8 mouse cellular contexts compared by ENCODE assay signal in the genomic region with DNA sequence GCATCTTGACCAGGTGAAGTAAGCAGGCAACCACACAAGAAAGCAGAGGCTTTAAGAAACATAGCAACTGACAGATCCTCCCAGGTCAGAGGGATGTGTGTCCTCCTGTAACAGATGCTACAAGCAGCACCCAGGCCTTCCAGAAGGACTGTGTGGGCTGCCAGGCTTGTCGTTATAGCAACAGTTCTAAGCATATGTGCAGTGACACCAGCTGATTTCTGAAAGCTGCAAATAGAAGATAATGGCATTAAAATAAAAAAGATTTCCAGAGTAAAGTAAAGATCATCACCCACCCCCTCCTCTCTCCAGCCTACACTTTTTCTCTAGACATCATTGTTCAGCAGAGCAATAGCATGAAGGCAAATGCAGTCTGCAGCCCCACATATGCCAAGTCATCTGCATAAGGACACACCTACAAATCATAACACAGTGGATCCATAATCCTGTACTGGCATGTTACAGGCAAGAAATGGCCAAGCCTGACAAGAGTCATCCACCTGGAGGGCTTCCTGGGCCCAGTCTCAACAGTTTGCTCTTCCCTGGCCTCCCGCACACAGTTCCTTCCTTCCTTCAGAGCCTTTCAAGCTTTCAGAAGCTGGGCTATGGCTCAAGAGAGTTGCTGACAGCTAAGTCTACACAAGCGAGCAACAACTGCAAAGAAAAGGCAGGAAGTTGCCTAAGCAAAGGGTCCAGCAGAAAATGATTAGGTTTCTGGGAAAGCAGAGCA.
A peak's percentile ranks its signal among the peaks of the same experiment; 100 is the strongest.
DNase-seq lines count a peak whose midpoint lies in the region; ATAC-seq and TF ChIP-seq lines count a peak whose summit lies in the region.

No protein-coding gene starts in this region.

- no peaks in the 10 kb centered on the region for H3K36me3 ChIP-seq in forebrain, embryonic 13.5 days (ENCODE audit: poor library complexity, severe bottlenecking)
- no peaks in the 10 kb centered on the region for H3K36me3 ChIP-seq in forebrain, embryonic 11.5 days (ENCODE audit: control insufficient read depth, insufficient read depth, low read length)
- peaks cover 3 to 61% of the 10 kb centered on the region in 2 experiments; a peak in 3 of 4 replicates for H3K36me3 ChIP-seq in MEL (ENCODE audit: control insufficient read depth in 1 of 2, insufficient read depth in 2 of 2, low read length in 2 of 2)
- H3K36me3 ChIP-seq in forebrain, postnatal 0 days (ENCODE audit: insufficient read depth), result no peaks in the 10 kb centered on the region
- no peaks in the 10 kb centered on the region for H3K36me3 ChIP-seq in stomach, postnatal 0 days (ENCODE audit: control insufficient read depth, insufficient read depth, low read length)

- H3K79me2 ChIP-seq in MEL (ENCODE audit: control insufficient read depth, insufficient read depth, low read length, poor library complexity), result peaks cover 57% of the 10 kb centered on the region

- H3K27me3 ChIP-seq in forebrain, embryonic 13.5 days, result no peaks in the 10 kb centered on the region
- no peaks in the 10 kb centered on the region for H3K27me3 ChIP-seq in forebrain, embryonic 11.5 days (ENCODE audit: control insufficient read depth, insufficient read depth, low read length)
- no peaks in the 10 kb centered on the region for H3K27me3 ChIP-seq in MEL (ENCODE audit: control insufficient read depth in 1 of 2, insufficient read depth in 2 of 2, low read length in 2 of 2)
- no peaks in the 10 kb centered on the region for H3K27me3 ChIP-seq in forebrain, postnatal 0 days (ENCODE audit: insufficient read depth, low read length)
- no peaks in the 10 kb centered on the region for H3K27me3 ChIP-seq in stomach, postnatal 0 days (ENCODE audit: control insufficient read depth, insufficient read depth, low read length)

- TF ChIP-seq CTCF in MEL (IDR thresholded peaks at IDR 0.05 in 2 of 3, conservative IDR thresholded peaks at IDR 0.05 in 1 of 3; ENCODE audit: control insufficient read depth in 1 of 3, insufficient read depth in 1 of 3, low read depth in 2 of 3, low read length in 3 of 3, poor library complexity in 1 of 3, severe bottlenecking in 1 of 3), result no peak
- TF ChIP-seq CTCF in forebrain, postnatal 0 days (IDR thresholded peaks at IDR 0.05; ENCODE audit: low read depth), result no peak
- TF ChIP-seq CTCF in stomach, postnatal 0 days (IDR thresholded peaks at IDR 0.05; ENCODE audit: low read depth), result no peak

- 73% methylated on average over 3 of the region's 3 CpGs for WGBS in forebrain, embryonic 13.5 days
- WGBS in forebrain, embryonic 11.5 days, result 83% methylated on average over 3 of the region's 3 CpGs
- 33% methylated on average over 3 of the region's 3 CpGs for WGBS in forebrain, postnatal 0 days
- 43% methylated on average over 3 of the region's 3 CpGs for WGBS in stomach, postnatal 0 days

- TF ChIP-seq RAD21 in MEL (IDR thresholded peaks at IDR 0.05; ENCODE audit: low read depth, low read length), result no peak

- peaks cover 43% of the 10 kb centered on the region for H3K4me1 ChIP-seq in forebrain, embryonic 13.5 days
- H3K4me1 ChIP-seq in forebrain, embryonic 11.5 days (replicated peaks; ENCODE audit: control insufficient read depth, insufficient read depth, low read length), result no peaks in the 10 kb centered on the region
- peaks cover 32 to 38% of the 10 kb centered on the region in 2 experiments for H3K4me1 ChIP-seq in MEL (ENCODE audit: control insufficient read depth in 1 of 2, insufficient read depth in 2 of 2, low read length in 2 of 2)
- H3K4me1 ChIP-seq in forebrain, postnatal 0 days (ENCODE audit: insufficient read depth), result peaks cover 23% of the 10 kb centered on the region
- H3K4me1 ChIP-seq in stomach, postnatal 0 days (replicated peaks; ENCODE audit: control insufficient read depth, insufficient read depth), result no peaks in the 10 kb centered on the region

- 0 out of 2 replicates have a peak, but pooled peaks have one; percentile 66 for ATAC-seq in forebrain, embryonic 13.5 days
- no peak for ATAC-seq in forebrain, embryonic 11.5 days (replicated peaks; ENCODE audit: low FRiP score)
- peak; percentile 89 for ATAC-seq in forebrain, postnatal 0 days
- no peak for ATAC-seq in stomach, postnatal 0 days (ENCODE audit: low FRiP score, low TSS enrichment)

- TF ChIP-seq POLR2A in MEL (IDR thresholded peaks at IDR 0.05; ENCODE audit: control insufficient read depth in 1 of 2, insufficient read depth in 1 of 2, low read depth in 1 of 2, low read length in 2 of 2, poor library complexity in 1 of 2), result no peak

- H3K9ac ChIP-seq in forebrain, embryonic 13.5 days, result no peak overlapping the region
- no peak overlapping the region for H3K9ac ChIP-seq in forebrain, embryonic 11.5 days (ENCODE audit: low read length)
- no peak overlapping the region for H3K9ac ChIP-seq in MEL (ENCODE audit: control insufficient read depth, low read depth, low read length, poor library complexity, severe bottlenecking)
- H3K9ac ChIP-seq in forebrain, postnatal 0 days, result no peak overlapping the region
- no peak overlapping the region for H3K9ac ChIP-seq in stomach, postnatal 0 days (ENCODE audit: low read length)

- H3K4me2 ChIP-seq in forebrain, embryonic 13.5 days, result no peak overlapping the region
- no peak overlapping the region for H3K4me2 ChIP-seq in forebrain, embryonic 11.5 days (ENCODE audit: low read depth, low read length, severe bottlenecking)
- peak overlapping the region; percentile 27 for H3K4me2 ChIP-seq in forebrain, postnatal 0 days (ENCODE audit: low read depth)
- no peak overlapping the region for H3K4me2 ChIP-seq in stomach, postnatal 0 days (replicated peaks; ENCODE audit: low read depth)

- H3K9me3 ChIP-seq in forebrain, embryonic 13.5 days (replicated peaks), result no peaks in the 10 kb centered on the region
- H3K9me3 ChIP-seq in forebrain, embryonic 11.5 days (ENCODE audit: control insufficient read depth, low read length), result no peaks in the 10 kb centered on the region
- H3K9me3 ChIP-seq in MEL (replicated peaks; ENCODE audit: insufficient read depth, low read length), result no peaks in the 10 kb centered on the region
- H3K9me3 ChIP-seq in forebrain, postnatal 0 days (ENCODE audit: low read length), result no peaks in the 10 kb centered on the region
- H3K9me3 ChIP-seq in stomach, postnatal 0 days (ENCODE audit: control insufficient read depth, low read length), result no peaks in the 10 kb centered on the region

- TF ChIP-seq EP300 in MEL (IDR thresholded peaks at IDR 0.05; ENCODE audit: low read depth in 1 of 2, low read length in 2 of 2), result no peak; a peak in 1 of 4 replicates
- TF ChIP-seq EP300 in stomach, postnatal 0 days (optimal IDR thresholded peaks at IDR 0.05), result no peak

- no peak overlapping the region for H3K4me3 ChIP-seq in forebrain, embryonic 13.5 days
- no peak overlapping the region for H3K4me3 ChIP-seq in forebrain, embryonic 11.5 days (ENCODE audit: low read depth, low read length)
- no peak overlapping the region for H3K4me3 ChIP-seq in MEL (ENCODE audit: control insufficient read depth in 1 of 2, insufficient read depth in 1 of 2, low read depth in 2 of 2, low read length in 2 of 2)
- H3K4me3 ChIP-seq in forebrain, postnatal 0 days (ENCODE audit: low read depth, low read length), result no peak overlapping the region
- no peak overlapping the region for H3K4me3 ChIP-seq in stomach, postnatal 0 days (ENCODE audit: low read depth, low read length)

- DNase-seq in forebrain, embryonic 11.5 days (ENCODE audit: low spot score), result no peak
- DNase-seq in MEL (ENCODE audit: low read depth, low spot score), result no peak
- DNase-seq in forebrain, postnatal 0 days, result peak; percentile 80
- DNase-seq in left cerebral cortex, adult 18-20 months (ENCODE audit: low spot score in 2 of 2), result peak; percentile 66 to 81
- DNase-seq in stomach, postnatal 0 days (ENCODE audit: low spot score), result no peak
- no peak for DNase-seq in lung, postnatal 36 days
- DNase-seq in adrenal gland, adult 2 months, result no peak

- H3K27ac ChIP-seq in forebrain, embryonic 13.5 days, result peak overlapping the region; percentile 74
- no peak overlapping the region for H3K27ac ChIP-seq in forebrain, embryonic 11.5 days (ENCODE audit: low read depth, low read length)
- peak overlapping the region; percentile 15; the same call in 1 of the 2 replicates for H3K27ac ChIP-seq in MEL (ENCODE audit: control insufficient read depth, low read depth, low read length)
- peak overlapping the region; percentile 74 for H3K27ac ChIP-seq in forebrain, postnatal 0 days (ENCODE audit: low read depth, low read length)
- peak overlapping the region; percentile 49 for H3K27ac ChIP-seq in stomach, postnatal 0 days (replicated peaks)

TF ChIP-seq in MEL, 35 proteins besides CTCF, POLR2A, EP300 and RAD21:
- TF ChIP-seq CHD1 (IDR thresholded peaks at IDR 0.05; ENCODE audit: low read depth, low read length) (no peak), MXI1 (IDR thresholded peaks at IDR 0.05; ENCODE audit: low read depth, low read length) (no peak), TAL1 (IDR thresholded peaks at IDR 0.05; ENCODE audit: low read length) (peak; percentile 54), MEF2A (IDR thresholded peaks at IDR 0.05; ENCODE audit: extremely low read depth, insufficient replicate concordance, low read depth, low read length, poor library complexity, severe bottlenecking) (no peak), TCF12 (IDR thresholded peaks at IDR 0.05; ENCODE audit: low read depth, low read length) (peak; percentile 27; the same call in 1 of the 2 replicates), GABPA (IDR thresholded peaks at IDR 0.05; ENCODE audit: low read depth, low read length) (no peak), HCFC1 (IDR thresholded peaks at IDR 0.05; ENCODE audit: low read depth, low read length) (no peak), E2F4 (IDR thresholded peaks at IDR 0.05; ENCODE audit: borderline replicate concordance, low read depth, low read length) (no peak), ZMIZ1 (IDR thresholded peaks at IDR 0.05; ENCODE audit: low read depth, low read length) (no peak), JUND (IDR thresholded peaks at IDR 0.05; ENCODE audit: low read depth, low read length) (no peak), MAZ (IDR thresholded peaks at IDR 0.05; ENCODE audit: low read depth, low read length) (no peak), RCOR1 (IDR thresholded peaks at IDR 0.05; ENCODE audit: low read depth, low read length) (peak; percentile 22), POLR2AphosphoS2 (IDR thresholded peaks at IDR 0.05; ENCODE audit: low read length) (no peak), SIN3A (IDR thresholded peaks at IDR 0.05; ENCODE audit: low read length) (no peak; the same call in 1 of the 2 replicates), ELF1 (IDR thresholded peaks at IDR 0.05; ENCODE audit: low read depth, low read length) (no peak), POLR2AphosphoS5 (IDR thresholded peaks at IDR 0.05; ENCODE audit: borderline replicate concordance, low read depth, low read length) (no peak), ETS1 (IDR thresholded peaks at IDR 0.05; ENCODE audit: low read depth, low read length) (peak; percentile 63), MAX (IDR thresholded peaks at IDR 0.05; ENCODE audit: low read length) (no peak), BHLHE40 (IDR thresholded peaks at IDR 0.05; ENCODE audit: borderline replicate concordance, low read depth, low read length) (no peak), UBTF (IDR thresholded peaks at IDR 0.05; ENCODE audit: borderline replicate concordance, insufficient read depth, low read depth, low read length) (no peak), ZKSCAN1 (IDR thresholded peaks at IDR 0.05; ENCODE audit: low read depth, low read length) (no peak)

Comparison
In these comparisons a context has a peak if more than half of its experiments do, and no peak if none do; other contexts are left out.
1. ATAC-seq: peak in forebrain, embryonic 13.5 days (single experiment) and forebrain, postnatal 0 days (single experiment); none in forebrain, embryonic 11.5 days (single experiment) and stomach, postnatal 0 days (single experiment).
2. DNase-seq: peak in forebrain, postnatal 0 days (single experiment) and left cerebral cortex, adult 18-20 months (2 of 2); none in forebrain, embryonic 11.5 days (single experiment), MEL (single experiment), stomach, postnatal 0 days (single experiment), lung, postnatal 36 days (single experiment) and adrenal gland, adult 2 months (single experiment).